Mouse (Mus musculus) CD4-positive helper T cell, adult 2 months (primary cell): ENCODE results near the gene Tbl1xr1.

Source experiments
- DNase-seq: peaks from one replicate; pipeline ENCODE4 v3.0.0-alpha.2; 2012; ENCODE audit warnings: low read depth, missing footprints, low spot score

Tbl1xr1 gene

DNA sequence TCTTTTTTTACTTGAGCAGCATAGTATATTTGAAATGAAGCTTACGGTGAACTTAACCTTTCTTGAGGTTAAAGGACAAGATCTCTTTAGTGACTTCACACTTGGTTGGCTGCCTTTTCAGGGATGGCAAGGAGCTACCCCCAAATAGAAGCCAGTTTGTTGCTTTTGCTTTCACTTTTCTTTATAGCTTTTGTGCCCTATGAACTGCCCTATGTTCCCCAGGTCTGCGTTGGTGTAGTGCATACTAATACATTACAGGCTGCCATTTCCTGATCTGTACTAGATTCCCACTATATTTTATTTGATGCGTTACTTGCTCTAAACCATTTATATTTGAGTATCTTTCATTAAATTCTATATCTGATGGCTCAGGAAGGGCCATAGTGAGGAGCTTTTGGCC, 127.7 kb downstream of the Tbl1xr1 start:
- no peak for DNase-seq

- no peak for DNase-seq
Observed at GRCm38 (mm10) chr3:22221557-22221956, 145.1 kb downstream of the Tbl1xr1 start.

- no peak for DNase-seq
Observed at GRCm38 (mm10) chr3:22222351-22222750, 145.9 kb downstream of the Tbl1xr1 start.

- no peak for DNase-seq
Observed at GRCm38 (mm10) chr3:22223023-22223422, 146.6 kb downstream of the Tbl1xr1 start.

- DNase-seq, result no peak
Observed at GRCm38 (mm10) chr3:22228052-22228451, 151.6 kb downstream of the Tbl1xr1 start.

DNA sequence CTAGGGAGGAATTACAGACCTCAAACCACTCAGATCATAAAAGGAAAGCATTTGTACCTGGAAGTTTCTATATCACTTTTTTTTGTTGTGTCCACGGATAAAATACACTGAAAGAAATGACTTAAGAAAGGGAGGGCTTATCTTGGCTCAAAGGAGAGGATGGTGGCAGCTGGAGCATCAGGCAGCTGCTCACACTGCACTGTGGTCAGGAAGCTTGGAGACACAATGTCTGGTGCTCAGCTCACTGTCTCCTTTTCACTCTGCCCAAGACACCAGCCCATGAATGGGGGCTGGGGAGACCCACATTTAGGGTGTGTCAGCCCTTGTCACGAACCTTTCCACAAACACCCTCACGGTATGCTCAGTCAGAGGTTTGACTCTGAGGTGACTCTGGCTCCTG, 154.2 kb downstream of the Tbl1xr1 start:
- DNase-seq, result no peak

DNA sequence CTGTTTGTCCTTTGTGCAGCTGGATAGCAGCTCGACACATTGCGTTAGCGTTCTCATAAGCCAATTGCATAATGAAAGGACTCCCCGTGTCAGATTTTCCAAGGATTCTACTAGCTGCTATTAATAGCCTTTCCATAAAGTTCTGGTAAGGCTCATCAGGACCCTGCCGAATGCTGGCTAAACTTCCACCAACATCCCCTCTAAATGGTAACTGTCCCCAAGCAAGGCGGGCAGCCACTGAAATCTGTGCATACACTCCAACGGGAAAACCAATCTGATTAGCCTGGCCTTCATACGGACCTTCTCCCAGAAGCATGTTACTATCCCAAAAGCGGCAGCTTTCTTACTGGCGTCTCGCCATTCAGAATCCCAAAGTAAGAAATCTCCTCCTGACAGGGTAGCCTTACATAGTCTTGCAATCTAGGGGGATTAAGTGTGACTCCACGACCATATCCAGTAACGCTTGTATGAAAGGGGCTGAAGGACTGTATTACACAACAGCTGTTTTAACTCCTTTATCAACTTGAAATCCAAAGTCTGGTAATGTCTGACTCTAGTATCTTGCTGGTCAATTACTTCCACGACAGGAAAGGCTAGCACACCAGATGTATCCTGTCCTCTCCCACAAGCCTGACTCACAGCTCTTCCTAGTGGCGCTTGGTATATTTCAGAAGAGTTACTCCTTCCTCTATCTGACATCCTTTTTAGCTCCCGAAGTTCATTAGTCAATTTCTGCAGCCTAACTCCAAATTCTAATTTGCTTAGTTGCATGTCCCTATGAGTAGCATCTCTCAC, 161.9 kb downstream of the Tbl1xr1 start:
- DNase-seq, result no peak
